Mouse (Mus musculus): ENCODE results near the gene Coq10a. TPM values are rescaled to one million over a fixed set of nuclear protein-coding genes. Genes with fewer than 3 reads are reported as not detected.

Coq10a gene
- polyA plus RNA-seq, 1 experiment: 61.2 TPM

DNA sequence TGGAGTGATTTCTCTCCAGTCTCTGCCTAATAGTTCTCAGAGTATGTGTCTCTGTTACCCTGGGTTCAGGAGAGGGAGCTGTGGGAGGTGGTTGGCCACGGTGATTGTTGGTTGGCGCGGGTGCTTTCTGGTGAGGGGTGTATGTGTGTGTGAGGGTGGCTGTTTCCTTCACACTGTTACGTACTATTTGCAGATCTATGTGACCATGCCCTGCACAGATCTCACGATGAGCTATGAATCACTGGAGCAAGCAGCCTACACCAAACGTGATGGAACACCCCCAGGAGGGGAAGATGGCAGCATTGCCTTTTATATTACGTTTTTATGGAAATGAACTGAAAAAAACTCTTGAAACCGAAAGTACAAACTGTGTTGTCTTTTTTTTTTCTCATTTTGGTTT lies 42.0 kb downstream of the Coq10a start:
- Histone ChIP-seq H3K79me2 (ENCODE audit: control insufficient read depth, insufficient read depth) (peaks cover 23% of the 10 kb centered on the region), H3K27me3 (ENCODE audit: control insufficient read depth, insufficient read depth, insufficient read length) (no peaks in the 10 kb centered on the region), H3K4me3 (no peak overlapping the region), H3K4me2 (ENCODE audit: low read depth) (no peak overlapping the region), H3ac (ENCODE audit: control insufficient read depth, insufficient read length) (no peak overlapping the region), H3K36me3 (ENCODE audit: control insufficient read depth, insufficient read depth) (peaks cover 13% of the 10 kb centered on the region)
- TF ChIP-seq POLR2A (IDR thresholded peaks at IDR 0.05; ENCODE audit: insufficient read length, low read depth) (no peak), MYOG (IDR thresholded peaks at IDR 0.05; ENCODE audit: control insufficient read depth in 1 of 3, insufficient read depth in 1 of 3, insufficient read length in 2 of 3, low read depth in 2 of 3) (no peak), SRF (IDR thresholded peaks at IDR 0.05; ENCODE audit: control insufficient read depth, insufficient read length, low read depth) (no peak), MAX (IDR thresholded peaks at IDR 0.05; ENCODE audit: low read depth) (no peak), CEBPB (IDR thresholded peaks at IDR 0.05; ENCODE audit: insufficient read depth, poor library complexity, severe bottlenecking) (no peak), TCF3 (IDR thresholded peaks at IDR 0.05; ENCODE audit: insufficient read length, low read depth) (no peak), USF1 (IDR thresholded peaks at IDR 0.05; ENCODE audit: low read depth) (no peak), POLR2AphosphoS2 (IDR thresholded peaks at IDR 0.05; ENCODE audit: insufficient read length, low read depth) (no peak), E2F4 (IDR thresholded peaks at IDR 0.05; ENCODE audit: insufficient read depth) (no peak), MYOD1 (IDR thresholded peaks at IDR 0.05; ENCODE audit: control insufficient read depth in 1 of 3, insufficient read length in 2 of 3, low read depth in 2 of 3) (no peak), TCF12 (IDR thresholded peaks at IDR 0.05; ENCODE audit: insufficient read depth, poor library complexity, severe bottlenecking) (no peak), REST (IDR thresholded peaks at IDR 0.05; ENCODE audit: insufficient read depth, insufficient read length) (no peak)

DNA sequence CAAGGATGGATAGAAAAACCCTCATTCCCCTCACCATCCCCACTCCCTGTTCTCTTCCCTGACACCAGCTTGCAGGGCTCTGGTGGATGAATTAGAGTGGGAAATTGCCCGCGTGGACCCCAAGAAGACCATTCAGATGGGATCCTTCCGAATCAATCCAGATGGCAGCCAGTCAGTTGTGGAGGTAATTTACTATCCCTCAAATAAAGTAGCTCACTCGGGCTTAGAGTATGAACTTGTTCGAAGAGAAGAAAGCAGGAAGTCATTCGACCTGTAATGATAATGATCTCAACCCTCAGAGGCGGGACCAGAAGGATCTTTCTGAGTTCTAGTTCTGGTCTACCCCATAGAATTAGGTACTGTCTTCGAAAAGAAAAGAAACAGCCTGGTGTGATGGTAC lies 45.3 kb downstream of the Coq10a start:
- peaks cover 24% of the 10 kb centered on the region for H3K36me3 ChIP-seq (ENCODE audit: control insufficient read depth, insufficient read depth)
- peaks cover 26% of the 10 kb centered on the region for H3K79me2 ChIP-seq (ENCODE audit: control insufficient read depth, insufficient read depth)
- no peaks in the 10 kb centered on the region for H3K27me3 ChIP-seq (ENCODE audit: control insufficient read depth, insufficient read depth, insufficient read length)
- TF ChIP-seq SRF (IDR thresholded peaks at IDR 0.05; ENCODE audit: control insufficient read depth, insufficient read length, low read depth): no peak
- TF ChIP-seq USF1 (IDR thresholded peaks at IDR 0.05; ENCODE audit: low read depth): no peak
- TF ChIP-seq MYOD1 (IDR thresholded peaks at IDR 0.05; ENCODE audit: control insufficient read depth in 1 of 3, insufficient read length in 2 of 3, low read depth in 2 of 3): no peak
- no peak for TF ChIP-seq E2F4 (IDR thresholded peaks at IDR 0.05; ENCODE audit: insufficient read depth)
- no peak for TF ChIP-seq POLR2A (IDR thresholded peaks at IDR 0.05; ENCODE audit: insufficient read length, low read depth)
- TF ChIP-seq MAX (IDR thresholded peaks at IDR 0.05; ENCODE audit: low read depth): no peak
- no peak for TF ChIP-seq MYOG (IDR thresholded peaks at IDR 0.05; ENCODE audit: control insufficient read depth in 1 of 3, insufficient read depth in 1 of 3, insufficient read length in 2 of 3, low read depth in 2 of 3)
- no peak for TF ChIP-seq CEBPB (IDR thresholded peaks at IDR 0.05; ENCODE audit: insufficient read depth, poor library complexity, severe bottlenecking)
- no peak for TF ChIP-seq POLR2AphosphoS2 (IDR thresholded peaks at IDR 0.05; ENCODE audit: insufficient read length, low read depth)
- no peak for TF ChIP-seq TCF3 (IDR thresholded peaks at IDR 0.05; ENCODE audit: insufficient read length, low read depth)
- TF ChIP-seq REST (IDR thresholded peaks at IDR 0.05; ENCODE audit: insufficient read depth, insufficient read length): no peak
- no peak for TF ChIP-seq TCF12 (IDR thresholded peaks at IDR 0.05; ENCODE audit: insufficient read depth, poor library complexity, severe bottlenecking)
- H3K4me3 ChIP-seq: peak overlapping the region; percentile 95
- peak overlapping the region; percentile 91 for H3K4me2 ChIP-seq (ENCODE audit: low read depth)
- peak overlapping the region; percentile 88 for H3ac ChIP-seq (ENCODE audit: control insufficient read depth, insufficient read length)

DNA sequence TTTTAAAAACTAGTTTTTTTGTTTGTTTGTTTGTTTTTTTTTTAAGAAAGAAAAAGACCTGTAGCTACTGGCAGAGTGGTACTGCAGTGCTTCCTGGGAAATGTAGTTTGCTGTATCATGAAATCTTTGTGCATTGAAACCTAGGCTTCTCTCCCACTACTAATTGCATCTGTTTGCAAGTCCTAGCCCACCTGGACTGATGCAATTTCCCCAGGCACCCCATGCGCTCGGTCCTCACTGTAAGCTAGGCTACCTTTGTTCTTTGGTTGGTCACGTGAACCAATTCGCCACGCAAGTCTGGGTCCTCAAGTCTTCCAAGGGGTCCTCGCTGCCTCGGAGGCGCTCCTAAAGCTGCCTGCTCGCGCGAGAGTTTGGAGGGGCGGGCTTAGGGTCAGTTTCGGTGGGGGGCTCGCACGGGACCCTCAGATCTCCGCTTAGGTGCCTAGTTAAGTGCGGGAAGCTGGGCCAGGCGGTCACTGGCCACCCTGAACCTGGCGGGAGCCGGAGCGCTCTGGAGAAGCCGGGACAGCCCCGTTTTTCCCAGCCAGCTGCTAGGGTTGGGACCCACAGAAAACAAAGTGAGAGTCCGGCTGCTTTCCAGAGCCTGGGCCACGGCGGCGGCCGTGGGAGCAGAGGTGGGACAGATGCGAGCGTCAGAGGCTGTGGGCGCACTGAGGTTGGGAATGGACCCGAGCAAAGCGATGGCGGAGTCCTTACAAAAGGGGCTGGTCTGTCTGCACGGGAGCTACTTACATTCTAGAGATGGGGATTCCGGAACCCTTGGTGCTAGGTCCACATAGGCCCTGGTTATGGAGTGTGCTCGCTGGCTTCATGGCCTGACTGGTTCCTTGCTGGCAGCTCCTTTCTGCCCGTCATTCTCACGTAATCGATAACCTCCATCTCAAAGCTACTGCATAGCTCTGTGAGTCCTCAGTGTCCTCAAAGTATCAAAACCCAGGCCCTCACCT lies 46.4 kb downstream of the Coq10a start, which contains the start of gene Cnpy2:
Gene Cnpy2, plus strand, starts transcription at position 319 of the 968 bp plus-strand sequence.
- peak within 1 kb of the TSS; percentile 95 for H3K4me3 ChIP-seq
- peaks cover 26% of the 10 kb centered on the region for H3K79me2 ChIP-seq (ENCODE audit: control insufficient read depth, insufficient read depth)
- peak within 1 kb of the TSS; percentile 88 for H3ac ChIP-seq (ENCODE audit: control insufficient read depth, insufficient read length)
- no peaks in the 10 kb centered on the region for H3K27me3 ChIP-seq (ENCODE audit: control insufficient read depth, insufficient read depth, insufficient read length)
- TF ChIP-seq SRF (IDR thresholded peaks at IDR 0.05; ENCODE audit: control insufficient read depth, insufficient read length, low read depth) (no peak), MYOD1 (IDR thresholded peaks at IDR 0.05; ENCODE audit: control insufficient read depth in 1 of 3, insufficient read length in 2 of 3, low read depth in 2 of 3) (no peak), USF1 (IDR thresholded peaks at IDR 0.05; ENCODE audit: low read depth) (peak; percentile 97), REST (IDR thresholded peaks at IDR 0.05; ENCODE audit: insufficient read depth, insufficient read length) (no peak), E2F4 (IDR thresholded peaks at IDR 0.05; ENCODE audit: insufficient read depth) (no peak), MYOG (IDR thresholded peaks at IDR 0.05; ENCODE audit: control insufficient read depth in 1 of 3, insufficient read depth in 1 of 3, insufficient read length in 2 of 3, low read depth in 2 of 3) (peak in 1 of 3 experiments; percentile 16), TCF12 (IDR thresholded peaks at IDR 0.05; ENCODE audit: insufficient read depth, poor library complexity, severe bottlenecking) (no peak), POLR2A (IDR thresholded peaks at IDR 0.05; ENCODE audit: insufficient read length, low read depth) (peak; percentile 51), CEBPB (IDR thresholded peaks at IDR 0.05; ENCODE audit: insufficient read depth, poor library complexity, severe bottlenecking) (peak; percentile 63; the same call in 1 of the 2 replicates), TCF3 (IDR thresholded peaks at IDR 0.05; ENCODE audit: insufficient read length, low read depth) (no peak), POLR2AphosphoS2 (IDR thresholded peaks at IDR 0.05; ENCODE audit: insufficient read length, low read depth) (peak; percentile 68), MAX (IDR thresholded peaks at IDR 0.05; ENCODE audit: low read depth) (peak; percentile 66)
- peak within 1 kb of the TSS; percentile 91 for H3K4me2 ChIP-seq (ENCODE audit: low read depth)
- peaks cover 34% of the 10 kb centered on the region for H3K36me3 ChIP-seq (ENCODE audit: control insufficient read depth, insufficient read depth)

DNA sequence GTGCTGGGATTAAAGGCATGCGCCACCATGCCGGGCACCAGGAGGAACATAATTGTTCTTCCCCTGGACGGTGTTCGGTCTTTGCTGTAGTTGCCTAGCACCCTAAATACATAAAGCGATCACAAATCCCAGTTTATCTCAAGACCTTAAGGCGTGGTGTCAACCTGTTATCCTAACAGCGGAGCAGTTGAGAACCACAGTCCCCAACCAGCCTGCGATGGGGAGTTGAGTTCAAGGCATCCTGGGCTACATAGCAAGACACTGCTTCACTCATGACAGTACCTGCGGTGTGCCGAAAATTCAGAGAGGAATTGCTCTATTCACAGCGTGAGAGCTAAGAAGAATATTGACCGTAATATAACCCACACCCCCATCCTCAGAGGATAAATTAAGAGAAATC lies 47.2 kb downstream of the Coq10a start:
- H3K4me3 ChIP-seq: peak overlapping the region; percentile 95
- no peak for TF ChIP-seq POLR2AphosphoS2 (IDR thresholded peaks at IDR 0.05; ENCODE audit: insufficient read length, low read depth)
- TF ChIP-seq USF1 (IDR thresholded peaks at IDR 0.05; ENCODE audit: low read depth): no peak
- TF ChIP-seq SRF (IDR thresholded peaks at IDR 0.05; ENCODE audit: control insufficient read depth, insufficient read length, low read depth): no peak
- no peak for TF ChIP-seq E2F4 (IDR thresholded peaks at IDR 0.05; ENCODE audit: insufficient read depth)
- TF ChIP-seq MAX (IDR thresholded peaks at IDR 0.05; ENCODE audit: low read depth): no peak
- no peak for TF ChIP-seq POLR2A (IDR thresholded peaks at IDR 0.05; ENCODE audit: insufficient read length, low read depth)
- TF ChIP-seq MYOG (IDR thresholded peaks at IDR 0.05; ENCODE audit: control insufficient read depth in 1 of 3, insufficient read depth in 1 of 3, insufficient read length in 2 of 3, low read depth in 2 of 3): no peak
- TF ChIP-seq CEBPB (IDR thresholded peaks at IDR 0.05; ENCODE audit: insufficient read depth, poor library complexity, severe bottlenecking): no peak
- no peak for TF ChIP-seq TCF12 (IDR thresholded peaks at IDR 0.05; ENCODE audit: insufficient read depth, poor library complexity, severe bottlenecking)
- TF ChIP-seq MYOD1 (IDR thresholded peaks at IDR 0.05; ENCODE audit: control insufficient read depth in 1 of 3, insufficient read length in 2 of 3, low read depth in 2 of 3): no peak
- no peak for TF ChIP-seq TCF3 (IDR thresholded peaks at IDR 0.05; ENCODE audit: insufficient read length, low read depth)
- TF ChIP-seq REST (IDR thresholded peaks at IDR 0.05; ENCODE audit: insufficient read depth, insufficient read length): no peak
- peaks cover 31% of the 10 kb centered on the region for H3K36me3 ChIP-seq (ENCODE audit: control insufficient read depth, insufficient read depth)
- H3K79me2 ChIP-seq (ENCODE audit: control insufficient read depth, insufficient read depth): peaks cover 26% of the 10 kb centered on the region
- H3K4me2 ChIP-seq (ENCODE audit: low read depth): peak overlapping the region; percentile 83
- H3K27me3 ChIP-seq (ENCODE audit: control insufficient read depth, insufficient read depth, insufficient read length): no peaks in the 10 kb centered on the region
- peak overlapping the region; percentile 88 for H3ac ChIP-seq (ENCODE audit: control insufficient read depth, insufficient read length)
